Mouse (Mus musculus) midbrain, embryonic 11.5 days (tissue): ENCODE data around the gene Tmprss11a. TPM values are rescaled to one million over a fixed set of nuclear protein-coding genes. Genes with fewer than 3 reads are reported as not detected.

Source experiments
- ATAC-seq: fragments of 200-750 bp; cut with Nextera tagmentation; 2 replicates; pipeline ENCODE4 v1.8.0; 2017; ENCODE audit warnings: moderate TSS enrichment, moderate library complexity; ENCODE audit not compliant: low FRiP score
- DNase-seq: peaks from one replicate; pipeline ENCODE4 v3.0.0; 2015; ENCODE audit warnings: low spot score; ENCODE audit errors: missing footprints
- H3K27ac ChIP-seq: fragments of 300-500 bp; sonication (generic); 2 replicates; pipeline ENCODE4 v1.5.1; 2014; ENCODE audit warnings: low read depth, low read length
- H3K27me3 ChIP-seq: fragments of 300-500 bp; sonication (generic); 2 replicates; pipeline ENCODE4 v1.6.1; 2014; ENCODE audit warnings: mild to moderate bottlenecking, low read length, moderate library complexity, mixed read lengths; ENCODE audit not compliant: control insufficient read depth, insufficient read depth
- H3K36me3 ChIP-seq: fragments of 300-500 bp; sonication (generic); 2 replicates; pipeline ENCODE4 v1.6.1; 2014; ENCODE audit warnings: mild to moderate bottlenecking, low read length, moderate library complexity, mixed read lengths; ENCODE audit not compliant: control insufficient read depth, insufficient read depth
- H3K4me1 ChIP-seq: fragments of 300-500 bp; sonication (generic); 2 replicates; pipeline ENCODE4 v1.6.1; 2014; ENCODE audit warnings: low read length; ENCODE audit not compliant: control insufficient read depth, insufficient read depth
- H3K4me2 ChIP-seq: fragments of 300-500 bp; sonication (generic); 2 replicates; pipeline ENCODE4 v1.6.1; 2014; ENCODE audit warnings: mild to moderate bottlenecking, moderate library complexity
- H3K4me3 ChIP-seq: fragments of 300-500 bp; sonication (generic); 2 replicates; pipeline ENCODE4 v1.5.1; 2014; ENCODE audit warnings: low read depth, low read length
- H3K9ac ChIP-seq: fragments of 300-500 bp; sonication (generic); 2 replicates; pipeline ENCODE4 v1.6.1; 2014; ENCODE audit warnings: low read length
- H3K9me3 ChIP-seq: fragments of 300-500 bp; sonication (generic); 2 replicates; pipeline ENCODE4 v1.6.1; 2016; ENCODE audit warnings: low read length; ENCODE audit not compliant: control insufficient read depth
- WGBS: fragments of 180-500 bp; shearing (Covaris S2); extraction: QIAGEN DNeasy Blood & Tissue Kit; methylation state at CpG from one replicate; pipeline ENCODE4 v1.1.7; 2014; 5-methylcytosine and 5-hydroxymethylcytosine counted together
- polyA plus RNA-seq: library from polyadenylated mRNA; unstranded; fragments of >200 nt; fragmentation: Nextera tagmentation; extraction: Ambion mirVana; gene quantifications from 2 replicates; pipeline ENCODE4 v1.2.1, GENCODE M21; 2014

Gene Tmprss11a
- polyA plus RNA-seq, result not detected in 2 replicates

GRCm38 (mm10) chr5:86468890-86469289, at the start of gene Tmprss11a:
TSS of gene Tmprss11a (minus strand) at chr5:86468990.
- no peaks in the 10 kb centered on the region for H3K4me1 ChIP-seq
- no peaks in the 10 kb centered on the region for H3K9me3 ChIP-seq
- no peak within 1 kb of the TSS for H3K4me3 ChIP-seq
- H3K27ac ChIP-seq, result no peak within 1 kb of the TSS
- H3K9ac ChIP-seq, result no peak within 1 kb of the TSS
- ATAC-seq, result no peak
- H3K36me3 ChIP-seq, result no peaks in the 10 kb centered on the region
- no peak for DNase-seq
- H3K4me2 ChIP-seq, result no peak within 1 kb of the TSS
- H3K27me3 ChIP-seq, result no peaks in the 10 kb centered on the region
- 64% methylated on average over 4 of the region's 4 CpGs for WGBS

GRCm38 (mm10) chr5:86518500-86518899, 49.7 kb upstream of the Tmprss11a start, which contains the start of gene Tmprss11g:
TSS of gene Tmprss11g (minus strand) at chr5:86518600.
- H3K4me2 ChIP-seq, result no peak within 1 kb of the TSS
- H3K27me3 ChIP-seq, result no peaks in the 10 kb centered on the region
- no peaks in the 10 kb centered on the region for H3K9me3 ChIP-seq
- H3K4me3 ChIP-seq, result no peak within 1 kb of the TSS
- DNase-seq (no peak), ATAC-seq (no peak)
- H3K4me1 ChIP-seq, result no peaks in the 10 kb centered on the region
- H3K36me3 ChIP-seq, result no peaks in the 10 kb centered on the region
- no peak within 1 kb of the TSS for H3K9ac ChIP-seq
- 86% methylated on average over 9 of the region's 9 CpGs for WGBS
- no peak within 1 kb of the TSS for H3K27ac ChIP-seq

- 32% methylated on average over 5 of the region's 5 CpGs for WGBS
- no peak overlapping the region for H3K27ac ChIP-seq
- DNase-seq, result no peak
Measured at GRCm38 (mm10) chr5:86511538-86511937, 42.7 kb upstream of the Tmprss11a start.

GRCm38 (mm10) chr5:86493453-86493852, 24.7 kb upstream of the Tmprss11a start:
- Histone ChIP-seq H3K4me2 (no peak overlapping the region), H3K4me3 (no peak overlapping the region), H3K27ac (no peak overlapping the region), H3K27me3 (no peaks in the 10 kb centered on the region), H3K9me3 (no peaks in the 10 kb centered on the region), H3K9ac (no peak overlapping the region), H3K4me1 (no peaks in the 10 kb centered on the region), H3K36me3 (no peaks in the 10 kb centered on the region)
- 85% methylated on average over 1 of the region's 1 CpGs for WGBS
- ATAC-seq (no peak), DNase-seq (no peak)

More at GRCm38 (mm10) chr5:86511538-86511937, 42.7 kb upstream of the Tmprss11a start:
- Histone ChIP-seq H3K27me3 (no peaks in the 10 kb centered on the region), H3K4me3 (no peak overlapping the region), H3K9ac (no peak overlapping the region), H3K4me1 (no peaks in the 10 kb centered on the region), H3K4me2 (no peak overlapping the region), H3K36me3 (no peaks in the 10 kb centered on the region), H3K9me3 (no peaks in the 10 kb centered on the region)
- ATAC-seq, result no peak

GRCm38 (mm10) chr5:86482562-86482961, 13.8 kb upstream of the Tmprss11a start:
- H3K4me1 ChIP-seq, result no peaks in the 10 kb centered on the region
- DNase-seq, result no peak
- no peak overlapping the region for H3K9ac ChIP-seq
- H3K9me3 ChIP-seq, result no peaks in the 10 kb centered on the region
- H3K36me3 ChIP-seq, result no peaks in the 10 kb centered on the region
- no peaks in the 10 kb centered on the region for H3K27me3 ChIP-seq
- no peak overlapping the region for H3K4me2 ChIP-seq
- 84% methylated on average over 2 of the region's 2 CpGs for whole genome bisulfite sequencing
- H3K4me3 ChIP-seq, result no peak overlapping the region
- ATAC-seq, result no peak
- no peak overlapping the region for H3K27ac ChIP-seq

- Histone ChIP-seq H3K36me3 (no peaks in the 10 kb centered on the region), H3K4me3 (no peak overlapping the region), H3K9ac (no peak overlapping the region), H3K4me1 (no peaks in the 10 kb centered on the region), H3K9me3 (no peaks in the 10 kb centered on the region), H3K4me2 (no peak overlapping the region), H3K27me3 (no peaks in the 10 kb centered on the region), H3K27ac (no peak overlapping the region)
- 82% methylated on average over 1 of the region's 1 CpGs for WGBS
- no peak for DNase-seq
- no peak for ATAC-seq
Measured at GRCm38 (mm10) chr5:86482031-86482430, 13.2 kb upstream of the Tmprss11a start.

- Histone ChIP-seq H3K4me3 (no peak overlapping the region), H3K27me3 (no peaks in the 10 kb centered on the region), H3K27ac (no peak overlapping the region), H3K9ac (no peak overlapping the region), H3K4me1 (no peaks in the 10 kb centered on the region), H3K4me2 (no peak overlapping the region), H3K36me3 (no peaks in the 10 kb centered on the region), H3K9me3 (no peaks in the 10 kb centered on the region)
- ATAC-seq (no peak), DNase-seq (no peak)
- 86% methylated on average over 9 of the region's 9 CpGs for WGBS
Measured at GRCm38 (mm10) chr5:86473859-86474258, 5.1 kb upstream of the Tmprss11a start.

GRCm38 (mm10) chr5:86439306-86439705, 29.5 kb downstream of the Tmprss11a start:
- no peak for ATAC-seq
- 85% methylated on average over 2 of the region's 2 CpGs for WGBS
- no peak overlapping the region for H3K9ac ChIP-seq

GRCm38 (mm10) chr5:86438548-86438947, 30.2 kb downstream of the Tmprss11a start:
- H3K9me3 ChIP-seq, result no peaks in the 10 kb centered on the region
- no peaks in the 10 kb centered on the region for H3K4me1 ChIP-seq
- no peak overlapping the region for H3K27ac ChIP-seq
- H3K27me3 ChIP-seq, result no peaks in the 10 kb centered on the region
- H3K4me2 ChIP-seq, result no peak overlapping the region
- H3K36me3 ChIP-seq, result no peaks in the 10 kb centered on the region
- no peak overlapping the region for H3K9ac ChIP-seq
- DNase-seq (no peak), ATAC-seq (no peak)
- no peak overlapping the region for H3K4me3 ChIP-seq

More at GRCm38 (mm10) chr5:86439306-86439705, 29.5 kb downstream of the Tmprss11a start:
- no peak for DNase-seq
- no peak overlapping the region for H3K4me3 ChIP-seq
- H3K4me1 ChIP-seq, result no peaks in the 10 kb centered on the region
- no peaks in the 10 kb centered on the region for H3K36me3 ChIP-seq
- H3K4me2 ChIP-seq, result no peak overlapping the region
- no peaks in the 10 kb centered on the region for H3K27me3 ChIP-seq
- no peaks in the 10 kb centered on the region for H3K9me3 ChIP-seq
- H3K27ac ChIP-seq, result no peak overlapping the region
